Mouse (Mus musculus) monocyte, adult 5-6 weeks (primary cell): Measurements from ENCODE around the gene Ifrd2. TPM values are rescaled to one million over a fixed set of nuclear protein-coding genes. Genes with fewer than 3 reads are reported as not detected.
"Not testable (repeated sequence)": the region's sequence is repeated elsewhere in the genome, so short reads cannot be mapped to it uniquely, and the experiment has no call there.

Source experiments
- ATAC-seq: fragments of 153-309, 156-312 bp; replicated peaks from 2 replicates; pipeline ENCODE4 v1.8.0; 2017; ENCODE audit warnings: mild to moderate bottlenecking; ENCODE audit not compliant: low TSS enrichment, insufficient number of reproducible peaks, severe bottlenecking, poor library complexity, low FRiP score
- total RNA-seq: library from RNA; stranded (forward); fragments of 200-1000, 200-491, 200-594 nt; gene quantifications from 3 replicates; pipeline ENCODE4 v1.2.3, GENCODE M21; 2017

Gene Ifrd2
- total RNA-seq, 1 experiment from 2014 or later = 11.1 TPM

DNA sequence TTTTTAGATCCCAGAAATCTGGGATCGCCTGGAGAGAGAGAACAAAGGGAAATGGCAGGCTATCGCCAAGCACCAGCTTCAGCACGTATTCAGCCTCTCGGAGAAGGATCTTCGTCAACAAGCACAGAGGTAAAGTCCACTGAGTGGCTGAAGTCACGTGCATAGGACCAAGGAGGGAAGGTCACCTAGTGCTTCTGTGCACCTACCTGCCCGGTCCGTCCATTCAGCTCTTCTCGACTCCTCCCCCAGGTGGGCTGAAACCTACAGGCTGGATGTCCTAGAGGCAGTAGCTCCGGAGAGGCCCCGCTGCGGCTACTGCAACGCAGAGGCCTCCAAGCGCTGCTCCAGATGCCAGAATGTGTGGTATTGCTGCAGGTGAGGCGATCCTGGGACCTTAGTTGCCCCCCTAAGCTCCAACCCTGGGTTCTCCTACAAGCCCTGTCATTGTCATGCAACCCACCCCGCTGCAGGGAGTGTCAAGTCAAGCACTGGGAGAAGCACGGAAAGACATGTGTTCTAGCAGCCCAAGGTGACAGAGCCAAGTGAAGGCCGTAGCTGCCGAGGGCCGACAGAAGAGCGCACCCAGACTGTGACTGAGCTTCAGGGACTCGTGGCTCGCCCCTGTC, 36.8 kb upstream of the Ifrd2 start:
- no peak for ATAC-seq

DNA sequence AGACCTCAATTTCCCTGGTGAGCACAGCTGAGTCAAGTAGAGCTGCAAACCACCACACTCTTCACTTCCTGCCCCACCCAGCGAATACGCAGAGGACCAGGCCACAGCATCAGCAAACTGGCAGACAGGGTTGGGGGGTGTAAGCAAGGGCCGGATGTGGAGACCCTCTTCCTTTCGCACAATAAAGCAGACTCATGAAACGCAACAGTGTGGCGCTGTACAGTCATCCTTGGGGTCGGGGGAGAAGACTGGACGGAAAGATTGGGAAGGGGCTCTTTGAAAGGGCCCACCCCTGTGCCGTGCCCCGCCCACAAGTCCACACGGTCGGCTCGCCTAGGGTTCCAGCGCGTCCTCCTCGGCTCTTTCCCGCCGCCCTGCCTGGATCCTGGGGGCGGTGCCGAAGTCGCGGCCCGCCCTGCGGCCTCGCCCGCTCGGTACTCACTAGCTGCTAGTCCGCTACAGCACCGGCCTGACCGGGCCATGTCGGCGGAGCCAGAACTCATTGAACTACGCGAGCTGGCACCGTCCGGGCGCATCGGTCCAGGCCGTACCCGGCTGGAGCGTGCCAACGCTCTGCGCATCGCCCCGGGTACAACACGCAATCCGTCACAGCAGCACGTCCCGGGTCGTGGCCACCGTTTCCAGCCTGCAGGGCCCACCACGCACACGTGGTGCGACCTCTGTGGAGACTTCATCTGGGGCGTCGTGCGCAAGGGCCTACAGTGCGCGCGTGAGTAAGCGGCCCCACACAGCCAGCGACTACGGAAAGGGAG, 36.1 kb upstream of the Ifrd2 start, which contains the start of gene Rassf1:
Rassf1 (plus strand) TSS at position 439 of the 773 bp plus-strand sequence.
- peak; percentile 11; the same call in 1 of the 2 replicates for ATAC-seq

DNA sequence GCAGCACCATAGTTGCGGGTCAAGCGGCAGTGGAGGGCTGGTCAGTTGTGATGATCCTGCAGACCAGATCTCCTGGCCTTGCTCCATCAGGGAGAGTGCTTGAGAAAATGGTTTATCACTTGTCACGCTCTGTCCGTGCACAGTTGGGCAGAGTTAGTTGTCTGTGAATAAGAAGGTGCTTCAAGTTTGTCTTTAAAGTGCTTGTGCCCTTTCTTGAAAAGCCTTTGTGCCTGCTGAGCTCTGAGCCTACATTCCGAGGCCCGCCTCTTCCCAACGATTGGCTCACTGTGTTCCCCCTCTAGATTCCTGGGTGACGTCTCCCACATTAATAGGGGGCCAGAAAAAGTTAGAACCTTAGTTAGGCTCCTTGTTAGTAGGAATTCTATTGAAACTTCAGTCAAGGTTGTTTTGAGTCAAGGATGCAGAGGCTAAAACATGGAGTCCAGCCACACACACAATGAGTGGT, 35.5 kb upstream of the Ifrd2 start:
- no peak for ATAC-seq

DNA sequence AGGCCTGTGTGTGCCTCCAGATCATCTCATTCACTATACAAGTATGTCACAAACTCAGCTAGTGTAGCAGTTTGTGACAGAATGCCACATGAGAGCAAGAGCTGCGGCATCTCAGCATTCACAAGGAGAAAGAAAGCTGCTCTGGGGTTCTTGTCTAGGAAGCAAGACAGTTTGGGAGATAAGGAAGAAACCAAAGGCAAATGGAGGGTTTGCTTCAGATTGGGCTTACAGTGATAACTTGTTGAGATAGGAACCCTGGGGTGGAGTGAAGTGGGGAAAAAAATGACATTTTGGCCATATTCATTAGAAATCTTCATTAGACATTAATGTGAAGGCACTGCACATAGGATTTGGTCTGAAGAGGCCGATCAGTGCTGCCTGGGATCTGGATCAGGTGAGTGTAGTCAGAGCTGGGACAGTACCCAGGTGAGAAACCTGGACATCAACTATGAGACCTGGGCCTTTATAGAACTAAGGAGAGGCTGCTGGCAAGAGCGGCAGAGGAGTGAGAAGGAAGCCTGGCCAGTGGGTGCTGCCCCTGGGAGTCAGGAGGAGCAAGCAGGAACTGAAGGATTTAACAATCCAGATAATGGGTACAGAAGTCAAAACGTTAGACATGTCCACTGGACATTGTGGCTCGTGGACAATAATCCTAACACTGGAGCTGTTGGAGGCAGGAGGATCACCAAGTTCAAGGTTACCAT, 34.6 kb upstream of the Ifrd2 start:
- ATAC-seq = no peak

DNA sequence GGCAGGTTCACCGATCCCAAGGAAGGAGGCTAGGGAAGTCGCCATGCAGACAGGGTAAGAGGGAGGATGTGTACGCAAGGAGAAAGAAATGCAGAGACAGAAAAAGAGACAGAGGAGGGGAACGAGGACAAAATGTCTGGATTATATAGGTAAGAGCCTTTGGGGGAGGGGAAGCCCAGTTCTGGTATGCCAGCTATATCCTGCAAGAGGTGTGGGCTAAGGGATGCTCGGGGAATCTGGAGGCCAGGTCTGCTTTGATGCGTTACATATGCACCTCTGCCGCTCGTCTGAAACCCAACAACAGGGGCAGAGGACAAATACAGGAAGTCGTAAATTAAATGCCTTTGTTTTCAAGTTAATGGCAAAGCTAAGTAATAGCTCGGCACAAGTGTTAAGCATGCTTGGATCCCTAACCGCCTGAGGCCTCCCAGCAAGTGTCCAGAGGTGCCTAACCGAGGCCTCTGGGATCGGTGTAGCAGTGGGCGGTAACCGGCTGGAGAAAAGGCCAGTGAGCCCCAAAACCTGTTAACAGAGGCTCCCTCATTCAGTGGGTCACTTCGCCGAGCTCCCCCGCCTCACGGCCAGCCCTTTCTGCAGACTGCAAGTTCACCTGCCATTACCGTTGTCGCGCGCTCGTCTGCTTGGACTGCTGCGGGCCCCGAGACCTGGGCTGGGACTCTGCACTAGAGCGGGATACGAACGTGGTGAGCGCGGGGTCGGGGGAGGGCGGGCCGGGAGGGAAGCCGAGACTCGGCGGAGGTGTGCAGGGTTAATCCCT, 33.7 kb upstream of the Ifrd2 start:
- no peak for ATAC-seq

DNA sequence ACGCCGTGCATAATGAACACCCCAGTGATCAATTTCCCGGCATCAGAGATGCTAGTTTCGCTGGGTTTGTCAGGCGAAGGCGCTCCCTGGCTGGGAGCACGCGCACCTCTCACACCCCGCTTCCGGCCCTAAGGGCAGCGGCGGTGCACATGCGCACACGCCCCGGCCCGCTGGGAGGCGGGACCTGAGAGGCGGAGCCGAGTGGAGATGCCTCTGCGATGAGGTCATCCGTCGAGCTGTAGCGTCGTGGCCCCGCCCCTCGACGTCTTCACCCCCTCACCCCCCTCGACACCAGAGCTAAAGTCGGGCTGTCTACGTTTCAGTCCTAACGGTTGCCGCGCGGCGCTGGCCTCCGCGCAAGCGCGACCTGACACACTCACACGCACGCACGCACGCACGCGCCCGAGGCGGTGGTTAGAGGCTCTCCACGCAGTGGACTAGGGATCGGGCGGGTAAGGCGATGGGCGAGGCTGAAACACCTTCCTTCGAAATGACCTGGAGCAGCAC, 33.1 kb upstream of the Ifrd2 start:
- peak; percentile 76 for ATAC-seq

DNA sequence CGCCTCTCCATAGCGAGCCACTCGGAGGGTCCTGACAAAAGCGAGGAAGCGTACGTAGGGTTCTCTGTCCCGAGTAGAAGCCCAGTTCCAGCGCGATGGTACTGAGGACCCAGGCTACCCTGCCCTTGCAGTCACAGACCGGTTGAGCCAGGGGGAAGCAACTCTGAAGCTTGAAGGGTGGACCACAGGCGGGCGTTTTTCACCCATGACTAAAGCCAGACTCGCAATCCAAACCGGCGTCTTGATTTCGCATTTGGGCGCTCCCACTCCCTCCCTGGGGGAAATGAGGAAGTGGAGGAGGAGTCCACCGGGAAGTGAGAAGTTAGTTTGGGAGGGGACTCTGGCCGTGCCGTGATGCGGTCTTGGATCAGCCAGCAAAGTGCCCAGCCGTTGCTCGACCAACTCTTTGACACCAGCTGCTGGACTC, 32.4 kb upstream of the Ifrd2 start:
- peak; percentile 29 for ATAC-seq

DNA sequence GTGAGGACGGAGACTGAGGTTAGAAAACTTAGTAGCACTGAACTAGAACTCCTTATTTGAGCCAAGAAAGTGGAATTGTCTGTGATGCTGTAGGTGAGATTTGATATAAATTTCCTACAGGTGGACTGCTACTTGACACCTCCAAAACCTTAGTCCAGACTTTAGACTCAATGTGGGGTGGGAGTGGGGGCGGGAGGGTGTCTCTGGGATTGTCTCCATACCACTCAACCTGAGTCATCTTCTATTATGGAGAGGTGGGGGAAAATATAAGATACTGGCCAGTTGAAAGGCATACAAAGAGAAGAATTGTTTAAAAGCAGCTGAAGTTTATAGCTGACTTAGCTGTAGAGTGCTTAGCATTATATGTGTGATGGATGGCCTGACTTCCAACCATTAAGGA, 31.7 kb upstream of the Ifrd2 start:
- no peak for ATAC-seq

DNA sequence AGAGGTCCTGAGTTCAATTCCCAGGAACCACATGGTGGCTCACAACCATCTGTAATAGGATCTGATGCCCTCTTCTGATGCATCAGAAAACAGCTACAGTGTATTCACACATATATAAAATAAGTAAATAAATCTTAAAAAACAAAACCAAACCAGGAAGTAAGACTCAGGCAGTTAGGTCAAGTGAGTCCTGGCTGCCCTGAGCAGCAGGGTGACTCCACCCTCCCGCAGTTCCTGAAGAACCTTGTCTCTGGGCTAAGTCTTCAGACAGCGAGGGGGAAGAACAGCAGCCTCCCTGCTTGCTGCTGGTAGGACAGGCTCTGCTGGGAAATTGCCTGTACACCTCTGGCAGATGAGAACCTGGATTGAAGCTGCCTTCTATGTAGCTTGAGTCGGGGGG, 31.1 kb upstream of the Ifrd2 start:
- ATAC-seq = no peak

DNA sequence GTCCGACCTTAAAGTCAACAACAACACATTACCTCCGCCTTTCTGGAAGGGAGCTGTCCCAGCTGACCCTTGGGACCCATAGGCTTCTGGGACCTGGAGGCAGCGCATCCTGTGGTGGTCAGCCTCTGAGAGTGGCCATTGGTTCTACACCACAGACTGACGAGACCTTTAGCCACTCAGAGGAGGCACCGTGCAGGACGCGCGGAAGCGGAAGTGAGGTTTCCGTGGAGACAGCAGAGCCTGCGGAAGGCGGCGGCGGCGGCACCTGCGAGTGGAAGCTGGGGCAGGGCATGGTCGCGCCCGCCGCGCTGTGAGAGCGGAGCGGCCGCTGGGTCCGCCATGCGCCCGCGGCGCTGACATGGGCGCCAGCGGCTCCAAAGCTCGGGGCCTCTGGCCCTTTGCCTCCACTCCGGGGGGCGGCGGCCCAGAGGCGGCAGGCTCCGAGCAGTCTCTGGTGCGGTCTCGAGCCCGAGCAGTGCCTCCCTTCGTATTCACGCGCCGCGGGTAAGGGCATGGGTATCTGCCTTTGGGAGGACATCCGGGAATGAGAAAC, 24.3 kb upstream of the Ifrd2 start, which contains the start of gene Tusc2:
Tusc2 (plus strand) TSS at position 227 of the 553 bp plus-strand sequence.
- peak; percentile 96 for ATAC-seq

DNA sequence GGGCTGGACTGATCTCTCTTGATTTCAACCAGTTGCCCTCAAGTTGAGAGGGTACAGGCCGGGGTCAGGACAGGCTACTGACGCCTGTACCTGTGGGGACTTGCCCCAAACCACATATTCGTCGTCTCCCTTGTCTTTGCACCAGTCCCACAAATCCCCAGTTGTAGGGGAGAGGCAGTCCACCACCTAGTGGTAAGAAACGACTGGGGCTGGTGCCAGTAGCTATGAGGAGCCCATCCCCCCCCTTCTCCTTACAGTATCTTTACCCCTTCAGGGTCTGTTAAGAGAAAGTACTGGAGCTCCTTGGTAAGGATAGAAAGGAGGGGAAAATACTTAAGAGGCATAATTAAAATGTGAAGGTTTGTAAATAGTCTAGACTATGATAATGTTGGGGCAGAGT, 21.9 kb upstream of the Ifrd2 start:
- not testable (repeated sequence) for ATAC-seq

DNA sequence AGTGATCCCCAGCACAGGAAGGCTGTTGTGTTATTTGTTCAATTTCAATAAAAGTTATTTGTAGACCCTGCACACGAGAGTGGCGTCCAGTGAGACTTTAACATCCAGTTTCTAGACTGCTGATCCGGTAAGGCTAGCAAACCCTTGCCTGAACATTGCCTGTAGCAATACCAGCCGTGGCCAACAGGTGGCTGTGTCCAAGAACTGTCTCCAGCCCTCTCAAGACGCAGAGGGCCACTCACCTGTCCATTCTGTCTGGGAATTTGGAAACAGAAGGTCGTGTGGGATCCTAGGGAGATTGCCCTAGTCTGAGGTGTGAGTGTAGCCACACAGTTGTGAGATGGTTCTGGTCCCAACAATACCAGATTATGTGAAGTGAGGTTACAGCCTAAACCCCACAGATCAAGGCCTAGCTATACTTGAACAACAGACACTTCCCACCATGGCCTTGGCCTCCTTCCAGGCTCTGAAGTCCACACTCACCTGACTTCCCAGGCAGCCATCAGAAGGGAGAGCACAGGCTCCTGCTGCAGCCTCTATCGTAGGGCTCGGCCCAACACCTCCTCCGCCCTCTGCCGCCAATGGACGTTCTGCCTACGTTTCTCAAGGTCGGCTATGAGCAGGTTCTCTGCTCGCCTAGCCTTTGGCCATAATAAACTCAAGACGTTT, 21.3 kb upstream of the Ifrd2 start:
- ATAC-seq = 0 out of 2 replicates have a peak, but pooled peaks have one; percentile 32

DNA sequence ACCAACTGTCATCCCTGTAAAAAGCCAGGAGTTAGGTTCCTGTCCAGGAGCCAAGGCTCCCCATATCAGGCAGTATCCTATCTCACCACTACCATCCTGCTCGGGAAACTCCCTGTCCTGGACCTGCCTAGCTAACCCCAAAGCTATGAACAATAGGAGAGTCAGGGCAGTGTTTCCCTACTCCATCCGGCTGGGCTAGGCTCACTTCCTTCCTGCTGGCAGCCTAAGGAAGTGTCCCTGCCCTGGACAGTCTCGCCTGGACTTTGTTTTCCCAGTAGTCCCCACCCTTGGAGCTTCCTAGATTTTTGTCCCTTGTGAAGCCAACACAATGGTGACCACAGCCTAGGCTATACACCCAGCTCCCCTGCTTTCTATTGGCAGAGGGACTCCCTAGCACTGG, 20.6 kb upstream of the Ifrd2 start:
- ATAC-seq = no peak

DNA sequence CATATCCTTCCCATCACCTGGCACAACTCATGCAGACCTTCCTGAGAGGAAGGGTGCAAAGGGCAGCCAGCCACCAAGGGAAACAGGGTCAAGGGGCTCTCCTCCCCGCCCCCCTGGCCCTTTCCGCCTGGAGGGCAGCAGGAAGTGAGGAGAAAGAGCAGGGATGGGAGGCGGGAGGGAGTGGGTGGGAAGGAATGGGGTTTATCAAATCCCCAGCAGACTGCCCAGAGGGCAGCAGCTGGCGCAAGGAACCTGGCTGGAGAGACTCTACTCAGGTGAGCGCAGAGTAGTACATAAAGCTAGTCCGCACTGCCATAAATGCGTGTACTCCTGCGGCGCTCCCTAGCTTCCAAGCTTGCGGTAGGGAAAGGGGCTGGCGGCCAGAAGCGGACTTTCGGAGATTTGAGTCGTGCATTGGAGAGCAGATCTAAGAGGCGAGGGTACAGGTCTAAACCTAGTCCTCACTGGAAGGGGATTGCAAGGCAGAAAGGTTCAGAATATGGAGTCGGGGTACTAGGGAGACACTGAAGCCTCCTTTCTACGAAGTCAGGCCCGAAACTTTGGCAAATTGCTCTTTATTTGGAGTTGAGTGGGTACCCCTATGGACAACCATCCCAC, 19.6 kb upstream of the Ifrd2 start, which contains the start of gene Hyal2:
Hyal2 (plus strand) TSS at position 244 of the 618 bp plus-strand sequence.
- ATAC-seq = no peak

DNA sequence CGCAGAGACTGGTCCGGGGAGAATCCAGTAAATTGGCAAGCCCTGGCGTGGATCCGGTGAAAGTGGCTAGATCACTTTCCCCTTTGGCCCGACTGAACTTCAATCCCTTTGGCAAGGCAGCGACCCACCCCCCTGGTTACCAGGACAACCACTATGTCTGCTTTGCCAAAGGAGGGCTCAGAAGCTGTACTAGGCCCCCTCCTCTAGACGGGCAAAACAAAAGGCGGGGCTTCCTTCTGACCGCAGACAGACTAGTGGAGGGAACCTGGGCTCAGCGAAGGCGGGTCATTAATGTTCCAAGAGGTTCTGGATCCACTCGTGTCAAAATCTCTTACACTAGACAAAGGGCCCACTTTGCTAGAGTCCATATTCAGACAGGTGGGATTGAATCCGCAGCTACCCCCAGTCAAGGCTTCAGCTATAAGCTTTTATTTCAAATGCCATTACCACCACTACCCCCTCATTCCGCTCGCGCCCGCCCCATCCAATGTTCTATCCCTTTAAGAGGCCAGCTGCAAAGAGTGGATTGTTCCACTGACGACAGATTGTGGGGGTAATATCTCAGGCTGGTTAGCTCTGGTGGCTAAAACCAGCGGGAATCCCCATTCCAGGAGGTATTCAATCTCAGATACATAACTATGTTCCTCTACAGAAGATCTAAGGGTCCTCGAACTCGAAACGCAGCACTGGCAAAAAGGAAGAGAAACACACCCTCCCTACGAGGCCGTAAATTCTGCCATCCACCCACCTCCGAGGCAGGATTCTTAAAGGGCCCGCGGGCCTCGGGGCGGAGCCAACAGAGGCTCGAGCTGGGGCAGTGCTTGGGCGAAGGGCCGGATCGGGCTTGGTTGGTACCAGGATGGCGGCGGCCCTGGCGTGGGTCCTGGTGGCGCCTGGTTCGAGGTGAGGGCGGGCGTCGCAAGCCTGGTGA, 18.8 kb upstream of the Ifrd2 start:
- peak; percentile 73 for ATAC-seq

DNA sequence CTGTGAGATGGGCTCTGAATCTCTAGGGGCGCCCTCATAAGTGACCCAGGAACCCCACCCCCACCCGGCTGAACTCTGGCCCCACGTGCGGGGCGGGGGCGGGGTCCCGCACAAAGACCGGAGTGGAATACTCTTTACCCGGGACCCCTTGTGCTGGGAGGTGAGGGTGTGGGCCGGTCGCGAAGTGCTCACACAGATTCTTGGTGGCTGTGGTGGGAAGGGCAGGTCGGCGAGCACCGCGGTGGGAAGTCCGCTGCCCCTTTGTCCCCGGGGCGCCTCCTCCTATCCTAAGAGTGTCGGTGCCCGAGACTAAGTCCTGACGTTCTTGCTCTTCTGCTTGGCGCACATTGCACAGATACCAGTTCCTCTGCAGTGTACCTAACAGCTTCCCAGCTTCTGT, 18.2 kb upstream of the Ifrd2 start:
- no peak for ATAC-seq
